8 mouse cellular contexts compared by ENCODE assay signal in genomic region chr6:53821041-53821501, GRCm38 (mm10). TPM values are rescaled to one million over a fixed set of nuclear protein-coding genes. Genes with fewer than 3 reads are reported as not detected.
DNase-seq lines count a peak whose midpoint lies in the region; ATAC-seq and TF ChIP-seq lines count a peak whose summit lies in the region.

No protein-coding gene starts in this region.

- peak; percentile 13 to 15 for DNase-seq in frontal cortex, postnatal 14 days (ENCODE audit: low spot score in 2 of 2)
- peak; percentile 35 to 40 for DNase-seq in urinary bladder, postnatal 36 days (ENCODE audit: low spot score in 2 of 2)
- no peak for DNase-seq in urinary bladder, adult 2 months (ENCODE audit: low spot score)
- DNase-seq in adrenal gland, postnatal 14 days, result no peak
- DNase-seq in adrenal gland, postnatal 4 days (ENCODE audit: low spot score in 2 of 2), result no peak

- no peaks in the 10 kb centered on the region for H3K36me3 ChIP-seq in intestine, postnatal 0 days (ENCODE audit: control insufficient read depth, insufficient read depth)
- H3K36me3 ChIP-seq in midbrain, embryonic 13.5 days, result no peaks in the 10 kb centered on the region

- ATAC-seq in frontal cortex, adult (ENCODE audit: low TSS enrichment), result no peak
- no peak for ATAC-seq in intestine, postnatal 0 days
- ATAC-seq in midbrain, embryonic 13.5 days, result no peak

- no peak for TF ChIP-seq CTCF in intestine, postnatal 0 days (IDR thresholded peaks at IDR 0.05; ENCODE audit: low read depth)

- H3K4me1 ChIP-seq in intestine, postnatal 0 days (replicated peaks; ENCODE audit: control insufficient read depth, insufficient read depth, low read length), result peaks cover 12% of the 10 kb centered on the region; the same call in 1 of the 2 replicates
- peaks cover 42% of the 10 kb centered on the region for H3K4me1 ChIP-seq in midbrain, embryonic 13.5 days (replicated peaks)

- peak overlapping the region; percentile 47 for H3K9ac ChIP-seq in intestine, postnatal 0 days (ENCODE audit: low read depth, low read length)
- peak overlapping the region; percentile 65 for H3K9ac ChIP-seq in midbrain, embryonic 13.5 days (replicated peaks)

- H3K9me3 ChIP-seq in intestine, postnatal 0 days (ENCODE audit: control insufficient read depth), result no peaks in the 10 kb centered on the region
- H3K9me3 ChIP-seq in midbrain, embryonic 13.5 days, result no peaks in the 10 kb centered on the region

- peaks cover 46% of the 10 kb centered on the region for H3K27me3 ChIP-seq in intestine, postnatal 0 days (replicated peaks; ENCODE audit: control insufficient read depth, insufficient read depth, low read length)
- peaks cover 74% of the 10 kb centered on the region for H3K27me3 ChIP-seq in midbrain, embryonic 13.5 days

- peak overlapping the region; percentile 79 for H3K27ac ChIP-seq in intestine, postnatal 0 days (ENCODE audit: low read depth, low read length)
- peak overlapping the region; percentile 37 for H3K27ac ChIP-seq in midbrain, embryonic 13.5 days

- H3K4me3 ChIP-seq in intestine, postnatal 0 days (ENCODE audit: low read depth, low read length), result peak overlapping the region; percentile 57
- peak overlapping the region; percentile 49 for H3K4me3 ChIP-seq in midbrain, embryonic 13.5 days (replicated peaks)

- H3K4me2 ChIP-seq in intestine, postnatal 0 days (replicated peaks; ENCODE audit: low read depth), result peak overlapping the region; percentile 77
- H3K4me2 ChIP-seq in midbrain, embryonic 13.5 days (replicated peaks), result peak overlapping the region; percentile 79

- 12% methylated on average over 18 of the region's 18 CpGs for WGBS in intestine, postnatal 0 days
- WGBS in midbrain, embryonic 13.5 days, result 1% methylated on average over 18 of the region's 18 CpGs

RNA-seq across cellular contexts. Expression of gene Tril, which starts 0.4 kb away (rescaled TPM):
- 8.7 and 12.6 TPM in 2 replicates for polyA plus RNA-seq in urinary bladder, adult 2 months (2012; rRNA removed)
- polyA plus RNA-seq in intestine, postnatal 0 days (2015; fragmentation: Nextera tagmentation; extraction: Ambion mirVana), result 5.7 TPM in 2 replicates
- polyA plus RNA-seq in midbrain, embryonic 13.5 days (2015; fragmentation: Nextera tagmentation; extraction: Ambion mirVana), result 10.2 and 12.3 TPM in 2 replicates
- total RNA-seq in adrenal gland, postnatal 14 days (2021), result 11.1 and 13.3 TPM in 2 replicates
- 10 to 100 TPM; 32.3 to 45.3 TPM for total RNA-seq in adrenal gland, postnatal 4 days (2021)

Comparison
In these comparisons a context has a peak if more than half of its experiments do, and no peak if none do; other contexts are left out.
1. DNase-seq: peak in frontal cortex, postnatal 14 days (2 of 2) and urinary bladder, postnatal 36 days (2 of 2); none in urinary bladder, adult 2 months (single experiment), adrenal gland, postnatal 14 days (single experiment) and adrenal gland, postnatal 4 days (0 of 2).